Mouse (Mus musculus) 416B (cell line): ENCODE data around the gene Xaf1.

ENCODE experiments used
- DNase-seq: peaks from one replicate; pipeline ENCODE4 v3.0.0; 2011; ENCODE audit warnings: low read depth

Xaf1 gene

GRCm38 (mm10) chr11:72361385-72362346 lies 60.2 kb downstream of the Xaf1 start:
- DNase-seq: no peak

GRCm38 (mm10) chr11:72362347-72362741 lies 60.9 kb downstream of the Xaf1 start, which contains the start of gene Tekt1:
Tekt1 (minus strand) TSS chr11:72362442.
- DNase-seq: no peak
